Comparison of ENCODE assay signal across 12 mouse cellular contexts in the genomic region with DNA sequence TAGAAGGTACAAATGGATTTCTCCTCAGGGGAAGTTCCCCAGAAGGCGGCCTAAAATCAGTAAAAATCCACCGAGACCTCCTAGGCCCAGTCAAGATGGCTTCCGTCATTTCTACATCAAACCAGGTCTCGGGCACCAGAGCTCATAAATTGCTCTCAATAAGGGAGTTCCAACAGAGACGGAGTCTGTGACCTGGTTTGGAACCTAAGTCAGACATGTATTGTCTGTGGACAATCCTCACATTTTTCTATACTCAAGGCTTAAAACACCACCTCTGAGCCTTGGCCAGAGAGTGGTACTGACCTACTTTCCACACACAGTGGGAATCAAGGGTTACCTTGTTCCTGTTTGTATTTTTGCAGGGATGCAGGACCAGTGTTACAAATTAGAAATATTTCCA. TPM values are rescaled to one million over a fixed set of nuclear protein-coding genes. Genes with fewer than 3 reads are reported as not detected.
DNase-seq lines count a peak whose midpoint lies in the region; ATAC-seq and TF ChIP-seq lines count a peak whose summit lies in the region.
"Had no signal": no experiment of that assay in that cellular context is flagged by ENCODE, and none has a peak within 500 bp of the region (broad histone marks: within the 10 kb centered on the region; RNA-seq: fewer than 3 reads in every experiment).

No protein-coding gene starts in this region.

- no peak overlapping the region for H3K4me3 ChIP-seq in intestine, embryonic 15.5 days (replicated peaks)
- no peak overlapping the region for H3K4me3 ChIP-seq in intestine, postnatal 0 days (ENCODE audit: low read depth, low read length)
- H3K4me3 ChIP-seq in embryonic facial prominence, embryonic 11.5 days (ENCODE audit: low read depth, low read length) = no peak overlapping the region; the same call in 1 of the 2 replicates
- peak overlapping the region; percentile 60 for H3K4me3 ChIP-seq in forebrain, embryonic 16.5 days (replicated peaks; ENCODE audit: low read length)
- peak overlapping the region; percentile 77 for H3K4me3 ChIP-seq in midbrain, embryonic 12.5 days
- H3K4me3 ChIP-seq in liver, postnatal 0 days (ENCODE audit: low read depth, low read length) = no peak overlapping the region
- H3K4me3 ChIP-seq: heart, adult 2 months had no signal

- H3K36me3 ChIP-seq in intestine, embryonic 15.5 days = peaks cover 13% of the 10 kb centered on the region
- peaks cover 14% of the 10 kb centered on the region; the same call in 1 of the 2 replicates for H3K36me3 ChIP-seq in intestine, postnatal 0 days (ENCODE audit: control insufficient read depth, insufficient read depth)
- H3K36me3 ChIP-seq in embryonic facial prominence, embryonic 11.5 days (replicated peaks; ENCODE audit: control insufficient read depth, insufficient read depth, low read depth, low read length) = peaks cover 3% of the 10 kb centered on the region; the same call in 1 of the 2 replicates
- 0 out of 2 replicates have a peak, but pooled peaks cover 3% of the 10 kb centered on the region for H3K36me3 ChIP-seq in forebrain, embryonic 16.5 days (ENCODE audit: control insufficient read depth, insufficient read depth)
- peaks cover 15% of the 10 kb centered on the region for H3K36me3 ChIP-seq in midbrain, embryonic 12.5 days
- peaks cover 13% of the 10 kb centered on the region; the same call in 1 of the 2 replicates for H3K36me3 ChIP-seq in liver, postnatal 0 days (replicated peaks; ENCODE audit: insufficient read depth, low read length)

- no peak for TF ChIP-seq EP300 in liver, postnatal 0 days (IDR thresholded peaks at IDR 0.05; ENCODE audit: low read depth)

- 0 out of 2 replicates have a peak overlapping the region, but pooled peaks have one; percentile 74 for H3K4me2 ChIP-seq in intestine, embryonic 15.5 days (replicated peaks)
- H3K4me2 ChIP-seq in intestine, postnatal 0 days (replicated peaks; ENCODE audit: low read depth) = no peak overlapping the region
- H3K4me2 ChIP-seq in embryonic facial prominence, embryonic 11.5 days (ENCODE audit: low read depth, low read length) = peak overlapping the region; percentile 66; the same call in 1 of the 2 replicates
- H3K4me2 ChIP-seq in forebrain, embryonic 16.5 days (ENCODE audit: low read length) = peak overlapping the region; percentile 55
- peak overlapping the region; percentile 79 for H3K4me2 ChIP-seq in midbrain, embryonic 12.5 days (replicated peaks)
- no peak overlapping the region for H3K4me2 ChIP-seq in liver, postnatal 0 days (ENCODE audit: low read depth, low read length)

- H3K4me1 ChIP-seq in intestine, embryonic 15.5 days (replicated peaks) = peaks cover 39% of the 10 kb centered on the region
- peaks cover 20% of the 10 kb centered on the region; the same call in 1 of the 2 replicates for H3K4me1 ChIP-seq in intestine, postnatal 0 days (replicated peaks; ENCODE audit: control insufficient read depth, insufficient read depth, low read length)
- H3K4me1 ChIP-seq in embryonic facial prominence, embryonic 11.5 days (ENCODE audit: control insufficient read depth, insufficient read depth, low read length) = peaks cover 8% of the 10 kb centered on the region; the same call in 1 of the 2 replicates
- peaks cover 66% of the 10 kb centered on the region for H3K4me1 ChIP-seq in forebrain, embryonic 16.5 days (replicated peaks; ENCODE audit: control insufficient read depth, insufficient read depth, low read length)
- peaks cover 72% of the 10 kb centered on the region for H3K4me1 ChIP-seq in midbrain, embryonic 12.5 days
- peaks cover 25% of the 10 kb centered on the region for H3K4me1 ChIP-seq in liver, postnatal 0 days (ENCODE audit: insufficient read depth)

- H3K9me3 ChIP-seq in intestine, embryonic 15.5 days = no peaks in the 10 kb centered on the region
- no peaks in the 10 kb centered on the region for H3K9me3 ChIP-seq in intestine, postnatal 0 days (ENCODE audit: control insufficient read depth)
- no peaks in the 10 kb centered on the region for H3K9me3 ChIP-seq in embryonic facial prominence, embryonic 11.5 days (replicated peaks; ENCODE audit: control insufficient read depth, low read length)
- H3K9me3 ChIP-seq in forebrain, embryonic 16.5 days (ENCODE audit: control insufficient read depth, low read length) = no peaks in the 10 kb centered on the region
- H3K9me3 ChIP-seq in midbrain, embryonic 12.5 days = no peaks in the 10 kb centered on the region
- no peaks in the 10 kb centered on the region for H3K9me3 ChIP-seq in liver, postnatal 0 days (ENCODE audit: low read length)

- H3K27ac ChIP-seq in intestine, embryonic 15.5 days = no peak overlapping the region
- H3K27ac ChIP-seq in intestine, postnatal 0 days (ENCODE audit: low read depth, low read length) = no peak overlapping the region
- no peak overlapping the region for H3K27ac ChIP-seq in embryonic facial prominence, embryonic 11.5 days (replicated peaks; ENCODE audit: low read depth, low read length)
- H3K27ac ChIP-seq in forebrain, embryonic 16.5 days (ENCODE audit: low read length) = peak overlapping the region; percentile 92
- peak overlapping the region; percentile 100 for H3K27ac ChIP-seq in midbrain, embryonic 12.5 days (replicated peaks)
- H3K27ac ChIP-seq in liver, postnatal 0 days (ENCODE audit: low read depth) = no peak overlapping the region
- H3K27ac ChIP-seq: heart, adult 2 months had no signal

- no peak overlapping the region for H3K9ac ChIP-seq in intestine, embryonic 15.5 days
- no peak overlapping the region for H3K9ac ChIP-seq in intestine, postnatal 0 days (ENCODE audit: low read depth, low read length)
- H3K9ac ChIP-seq in embryonic facial prominence, embryonic 11.5 days (replicated peaks; ENCODE audit: low read length) = no peak overlapping the region
- peak overlapping the region; percentile 83; the same call in 1 of the 2 replicates for H3K9ac ChIP-seq in forebrain, embryonic 16.5 days (replicated peaks; ENCODE audit: low read depth, low read length)
- H3K9ac ChIP-seq in midbrain, embryonic 12.5 days (replicated peaks) = peak overlapping the region; percentile 99
- no peak overlapping the region for H3K9ac ChIP-seq in liver, postnatal 0 days (replicated peaks)
- H3K9ac ChIP-seq: lung, embryonic 14.5 days had no signal

- no peak for DNase-seq in embryonic facial prominence, embryonic 11.5 days (ENCODE audit: low spot score)
- no peak for DNase-seq in liver, postnatal 0 days
- DNase-seq in adrenal gland, postnatal 14 days = no peak
- DNase-seq: heart, adult 2 months; lung, embryonic 14.5 days had no signal

- TF ChIP-seq CTCF in intestine, postnatal 0 days (IDR thresholded peaks at IDR 0.05; ENCODE audit: low read depth) = no peak
- no peak for TF ChIP-seq CTCF in liver, postnatal 0 days (IDR thresholded peaks at IDR 0.05; ENCODE audit: low read depth)

- 74% methylated on average over 5 of the region's 5 CpGs for WGBS in intestine, embryonic 15.5 days
- 85% methylated on average over 5 of the region's 5 CpGs for WGBS in intestine, postnatal 0 days
- 72% methylated on average over 5 of the region's 5 CpGs for WGBS in embryonic facial prominence, embryonic 11.5 days
- WGBS in forebrain, embryonic 16.5 days = 35% methylated on average over 5 of the region's 5 CpGs
- WGBS in midbrain, embryonic 12.5 days = 35% methylated on average over 5 of the region's 5 CpGs
- 90% methylated on average over 5 of the region's 5 CpGs for WGBS in liver, postnatal 0 days (ENCODE audit: insufficient replicate concordance)

- H3K27me3 ChIP-seq in intestine, embryonic 15.5 days (replicated peaks) = no peaks in the 10 kb centered on the region
- H3K27me3 ChIP-seq in intestine, postnatal 0 days (replicated peaks; ENCODE audit: control insufficient read depth, insufficient read depth, low read length) = no peaks in the 10 kb centered on the region
- H3K27me3 ChIP-seq in embryonic facial prominence, embryonic 11.5 days (ENCODE audit: control insufficient read depth, insufficient read depth, low read length) = no peaks in the 10 kb centered on the region
- H3K27me3 ChIP-seq in forebrain, embryonic 16.5 days (replicated peaks; ENCODE audit: control insufficient read depth, insufficient read depth, low read length) = no peaks in the 10 kb centered on the region
- no peaks in the 10 kb centered on the region for H3K27me3 ChIP-seq in midbrain, embryonic 12.5 days
- no peaks in the 10 kb centered on the region for H3K27me3 ChIP-seq in liver, postnatal 0 days (ENCODE audit: insufficient read depth, low read length)

- ATAC-seq in intestine, embryonic 15.5 days = no peak
- ATAC-seq in intestine, postnatal 0 days = no peak
- ATAC-seq in embryonic facial prominence, embryonic 11.5 days (replicated peaks; ENCODE audit: insufficient number of reproducible peaks, low FRiP score, low TSS enrichment, low read depth) = no peak
- ATAC-seq in forebrain, embryonic 16.5 days = no peak
- ATAC-seq in midbrain, embryonic 12.5 days (ENCODE audit: low FRiP score, low read depth) = no peak
- ATAC-seq in liver, postnatal 0 days = no peak
- no peak for ATAC-seq in frontal cortex, adult (ENCODE audit: low TSS enrichment)

RNA-seq across cellular contexts. Expression of gene Tmem253, which starts 2.9 kb away (rescaled TPM):
- 50.1 and 60.0 TPM in 2 replicates for polyA plus RNA-seq in intestine, embryonic 15.5 days (2015; fragmentation: Nextera tagmentation; extraction: Ambion mirVana)
- 221 and 224 TPM in 2 replicates for polyA plus RNA-seq in intestine, postnatal 0 days (2015; fragmentation: Nextera tagmentation; extraction: Ambion mirVana)
- polyA plus RNA-seq in embryonic facial prominence, embryonic 11.5 days (2014; fragmentation: Nextera tagmentation; extraction: Ambion mirVana) = 0.35 and 1.5 TPM in 2 replicates
- polyA plus RNA-seq in forebrain, embryonic 16.5 days (2015; fragmentation: Nextera tagmentation; extraction: Ambion mirVana) = 0.67 and 0.81 TPM in 2 replicates
- polyA plus RNA-seq in midbrain, embryonic 12.5 days (2016; fragmentation: Nextera tagmentation; extraction: Ambion mirVana) = 1.0 and 2.1 TPM in 2 replicates
- polyA plus RNA-seq in liver, postnatal 0 days (2015; fragmentation: Nextera tagmentation; extraction: Ambion mirVana) = 0.23 and 0.31 TPM in 2 replicates
- 3.7 and 4.4 TPM in 2 replicates for total RNA-seq in adrenal gland, postnatal 14 days (2021)
- total RNA-seq: common myeloid progenitor, adult 5-6 weeks had no signal

RNA-seq across cellular contexts. Expression of gene Zfp219, which starts 8.0 kb away (rescaled TPM):
- 29.7 and 29.8 TPM in 2 replicates for polyA plus RNA-seq in intestine, embryonic 15.5 days (2015; fragmentation: Nextera tagmentation; extraction: Ambion mirVana)
- polyA plus RNA-seq in intestine, postnatal 0 days (2015; fragmentation: Nextera tagmentation; extraction: Ambion mirVana) = 11.9 and 12.5 TPM in 2 replicates
- 54.7 and 63.2 TPM in 2 replicates for polyA plus RNA-seq in embryonic facial prominence, embryonic 11.5 days (2014; fragmentation: Nextera tagmentation; extraction: Ambion mirVana)
- polyA plus RNA-seq in forebrain, embryonic 16.5 days (2015; fragmentation: Nextera tagmentation; extraction: Ambion mirVana) = 28.6 and 32.2 TPM in 2 replicates
- polyA plus RNA-seq in midbrain, embryonic 12.5 days (2016; fragmentation: Nextera tagmentation; extraction: Ambion mirVana) = 111 and 112 TPM in 2 replicates
- polyA plus RNA-seq in liver, postnatal 0 days (2015; fragmentation: Nextera tagmentation; extraction: Ambion mirVana) = 8.8 and 9.0 TPM in 2 replicates
- 56.5 and 63.7 TPM in 2 replicates for total RNA-seq in adrenal gland, postnatal 14 days (2021)

RNA-seq across cellular contexts. Expression of gene Arhgef40, which starts 28.0 kb away (rescaled TPM):
- 64.4 and 65.9 TPM in 2 replicates for polyA plus RNA-seq in intestine, embryonic 15.5 days (2015; fragmentation: Nextera tagmentation; extraction: Ambion mirVana)
- polyA plus RNA-seq in intestine, postnatal 0 days (2015; fragmentation: Nextera tagmentation; extraction: Ambion mirVana) = 18.2 and 19.7 TPM in 2 replicates
- polyA plus RNA-seq in embryonic facial prominence, embryonic 11.5 days (2014; fragmentation: Nextera tagmentation; extraction: Ambion mirVana) = 82.6 and 91.9 TPM in 2 replicates
- polyA plus RNA-seq in forebrain, embryonic 16.5 days (2015; fragmentation: Nextera tagmentation; extraction: Ambion mirVana) = 58.5 and 70.4 TPM in 2 replicates
- 116 and 122 TPM in 2 replicates for polyA plus RNA-seq in midbrain, embryonic 12.5 days (2016; fragmentation: Nextera tagmentation; extraction: Ambion mirVana)
- polyA plus RNA-seq in liver, postnatal 0 days (2015; fragmentation: Nextera tagmentation; extraction: Ambion mirVana) = 5.8 and 7.2 TPM in 2 replicates
- 49.5 and 61.3 TPM in 2 replicates for total RNA-seq in adrenal gland, postnatal 14 days (2021)

RNA-seq across cellular contexts. Expression of gene Olfr221, which starts 29.7 kb away (rescaled TPM):
- polyA plus RNA-seq in intestine, embryonic 15.5 days (2015; fragmentation: Nextera tagmentation; extraction: Ambion mirVana) = not detected in 2 replicates
- polyA plus RNA-seq in intestine, postnatal 0 days (2015; fragmentation: Nextera tagmentation; extraction: Ambion mirVana) = not detected in 2 replicates
- not detected in 2 replicates for polyA plus RNA-seq in embryonic facial prominence, embryonic 11.5 days (2014; fragmentation: Nextera tagmentation; extraction: Ambion mirVana)
- polyA plus RNA-seq in forebrain, embryonic 16.5 days (2015; fragmentation: Nextera tagmentation; extraction: Ambion mirVana) = not detected in 2 replicates
- not detected in 2 replicates for polyA plus RNA-seq in midbrain, embryonic 12.5 days (2016; fragmentation: Nextera tagmentation; extraction: Ambion mirVana)
- not detected in 2 replicates for polyA plus RNA-seq in liver, postnatal 0 days (2015; fragmentation: Nextera tagmentation; extraction: Ambion mirVana)
- not detected in 2 replicates for total RNA-seq in adrenal gland, postnatal 14 days (2021)
- total RNA-seq: common myeloid progenitor, adult 5-6 weeks; heart, adult 2 months; layer of hippocampus, adult 18-20 months had no signal
- polyA plus RNA-seq: heart, adult 2 months; lung, embryonic 14.5 days had no signal

Comparison
In these comparisons a context has a peak if more than half of its experiments do, and no peak if none do; other contexts are left out.
1. H3K4me2 ChIP-seq: peak in intestine, embryonic 15.5 days (single experiment), embryonic facial prominence, embryonic 11.5 days (single experiment), forebrain, embryonic 16.5 days (single experiment) and midbrain, embryonic 12.5 days (single experiment); none in intestine, postnatal 0 days (single experiment) and liver, postnatal 0 days (single experiment).
2. H3K27ac ChIP-seq: peak in forebrain, embryonic 16.5 days (single experiment) and midbrain, embryonic 12.5 days (single experiment); none in intestine, embryonic 15.5 days (single experiment), intestine, postnatal 0 days (single experiment), embryonic facial prominence, embryonic 11.5 days (single experiment) and liver, postnatal 0 days (single experiment).
3. H3K4me3 ChIP-seq: peak in forebrain, embryonic 16.5 days (single experiment) and midbrain, embryonic 12.5 days (single experiment); none in intestine, embryonic 15.5 days (single experiment), intestine, postnatal 0 days (single experiment), embryonic facial prominence, embryonic 11.5 days (single experiment) and liver, postnatal 0 days (single experiment).
4. H3K9ac ChIP-seq: peak in forebrain, embryonic 16.5 days (single experiment) and midbrain, embryonic 12.5 days (single experiment); none in intestine, embryonic 15.5 days (single experiment), intestine, postnatal 0 days (single experiment), embryonic facial prominence, embryonic 11.5 days (single experiment) and liver, postnatal 0 days (single experiment).
5. RNA of gene Tmem253, which starts 2.9 kb away (polyA plus RNA-seq): 221 to 224 TPM in intestine, postnatal 0 days and 50.1 to 60.0 TPM in intestine, embryonic 15.5 days; 1.0 to 2.1 TPM in midbrain, embryonic 12.5 days, 0.67 to 0.81 TPM in forebrain, embryonic 16.5 days, 0.35 to 1.5 TPM in embryonic facial prominence, embryonic 11.5 days and 0.23 to 0.31 TPM in liver, postnatal 0 days; every median in the first group is over 10 times any median in the second.